Mouse (Mus musculus) midbrain, postnatal 0 days (tissue): ENCODE measurements around the gene Bnc1. TPM values are rescaled to one million over a fixed set of nuclear protein-coding genes. Genes with fewer than 3 reads are reported as not detected.
A peak's percentile ranks its signal among the peaks of the same experiment; 100 is the strongest.

Experiments
- ATAC-seq: fragments of 200-750 bp; cut with Nextera tagmentation; 2 replicates; pipeline ENCODE4 v1.8.0; 2017; ENCODE audit warnings: moderate number of reproducible peaks, mild to moderate bottlenecking, moderate TSS enrichment, moderate library complexity; ENCODE audit not compliant: low FRiP score
- DNase-seq: peaks from one replicate; pipeline ENCODE4 v3.0.0-alpha.2; 2015; ENCODE audit warnings: low spot score
- H3K27ac ChIP-seq: fragments of 300-500 bp; sonication (generic); 2 replicates; pipeline ENCODE4 v1.5.1; 2014; ENCODE audit warnings: low read depth, mild to moderate bottlenecking, low read length, mixed read lengths
- H3K27me3 ChIP-seq: fragments of 300-500 bp; sonication (generic); 2 replicates; pipeline ENCODE4 v1.6.1; 2014; ENCODE audit warnings: low read length, control low read depth, mixed read lengths; ENCODE audit not compliant: insufficient read depth
- H3K36me3 ChIP-seq: fragments of 300-500 bp; sonication (generic); 2 replicates; pipeline ENCODE4 v1.6.1; 2014; ENCODE audit warnings: low read length, control low read depth, mixed read lengths; ENCODE audit not compliant: insufficient read depth
- H3K4me1 ChIP-seq: fragments of 300-500 bp; sonication (generic); 2 replicates; pipeline ENCODE4 v1.6.1; 2014; ENCODE audit warnings: mild to moderate bottlenecking, control low read depth, antibody characterized with exemption, low read length, mixed read lengths; ENCODE audit not compliant: insufficient read depth
- H3K4me2 ChIP-seq: fragments of 300-500 bp; sonication (generic); 2 replicates; pipeline ENCODE4 v1.6.1; 2014; ENCODE audit warnings: low read depth, mild to moderate bottlenecking, low read length, mixed read lengths; ENCODE audit not compliant: poor library complexity, severe bottlenecking
- H3K4me3 ChIP-seq: fragments of 300-500 bp; sonication (generic); 2 replicates; pipeline ENCODE4 v1.5.1; 2014; ENCODE audit warnings: low read depth, mild to moderate bottlenecking, low read length, moderate library complexity
- H3K9ac ChIP-seq: fragments of 300-500 bp; sonication (generic); replicated peaks from 2 replicates; pipeline ENCODE4 v1.6.1; 2014; ENCODE audit warnings: mild to moderate bottlenecking, low read length, moderate library complexity, mixed read lengths; ENCODE audit not compliant: poor library complexity, severe bottlenecking
- H3K9me3 ChIP-seq: fragments of 300-500 bp; sonication (generic); 2 replicates; pipeline ENCODE4 v1.6.1; 2016; ENCODE audit warnings: low read length, control low read depth
- CTCF ChIP-seq: IDR thresholded peaks from 2 replicates; pipeline ENCODE4 v1.5.1; 2016; ENCODE audit warnings: antibody characterized with exemption, mild to moderate bottlenecking
- WGBS: fragments of 180-500 bp; shearing (Covaris S2); extraction: QIAGEN DNeasy Blood & Tissue Kit; methylation state at CpG from one replicate; pipeline ENCODE4 v1.1.7; 2014; 5-methylcytosine and 5-hydroxymethylcytosine counted together
- polyA plus RNA-seq: library from polyadenylated mRNA; unstranded; fragments of >200 nt; fragmentation: Nextera tagmentation; extraction: Ambion mirVana; gene quantifications from 2 replicates; pipeline ENCODE4 v1.2.1, GENCODE M21; 2015
- total RNA-seq: library from RNA; depleted of rRNA; stranded (reverse); fragments of >200 nt; gene quantifications from 2 replicates; pipeline ENCODE4 v1.2.3, GENCODE M21; 2014

Bnc1 gene
- total and polyA plus RNA-seq, 2 experiments from 2014 or later: 0.02 to 0.22 TPM

DNA sequence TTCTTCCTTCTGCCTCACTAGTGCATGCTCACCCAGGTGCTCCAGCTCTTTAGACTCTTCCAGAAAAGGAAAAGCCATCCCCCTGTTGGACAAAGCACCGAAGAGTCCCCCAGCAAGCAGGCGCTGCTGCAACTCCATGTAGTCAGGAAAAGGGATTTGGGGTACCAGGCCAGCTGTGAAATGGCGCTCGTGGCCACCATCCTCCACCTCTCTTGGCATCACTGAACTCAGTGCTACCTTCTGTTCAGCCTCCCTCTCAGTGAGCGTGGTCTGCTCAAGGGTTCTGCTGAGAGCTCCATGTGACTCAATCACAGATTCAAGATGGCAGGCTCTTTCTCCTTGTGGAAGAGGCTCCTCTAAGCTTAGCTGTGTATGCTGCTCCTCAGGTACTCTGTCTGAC lies 18.8 kb downstream of the Bnc1 start:
- Histone ChIP-seq H3K4me1 (no peaks in the 10 kb centered on the region), H3K27ac (no peak overlapping the region), H3K4me2 (no peak overlapping the region), H3K9me3 (no peaks in the 10 kb centered on the region), H3K4me3 (no peak overlapping the region), H3K9ac (no peak overlapping the region), H3K27me3 (no peaks in the 10 kb centered on the region), H3K36me3 (no peaks in the 10 kb centered on the region)
- ATAC-seq: no peak
- TF ChIP-seq CTCF: no peak
- WGBS: 95% methylated on average over 5 of the region's 5 CpGs
- no peak for DNase-seq

DNA sequence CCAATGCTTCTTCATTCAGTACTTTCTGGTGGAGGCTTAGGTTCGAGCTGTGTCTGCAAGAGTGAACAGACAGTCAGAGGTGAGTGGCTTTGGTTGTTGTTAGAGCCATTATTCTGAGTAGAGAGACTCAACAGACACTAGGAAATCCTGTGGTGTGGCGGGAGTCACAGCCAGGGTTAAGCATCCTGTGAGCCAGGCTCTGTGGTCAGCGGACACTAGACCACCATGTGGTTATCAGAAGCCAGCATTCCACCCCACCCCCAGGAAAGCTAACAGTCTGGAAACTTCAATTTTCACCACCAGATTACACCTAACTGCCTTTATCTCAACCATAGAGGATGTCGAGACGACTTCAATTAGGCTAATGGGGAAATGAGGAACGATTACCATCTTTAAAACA lies 23.1 kb downstream of the Bnc1 start:
- DNase-seq (no peak), ATAC-seq (no peak)
- H3K27me3 ChIP-seq: no peaks in the 10 kb centered on the region
- no peaks in the 10 kb centered on the region for H3K36me3 ChIP-seq
- H3K4me2 ChIP-seq: no peak overlapping the region
- TF ChIP-seq CTCF: no peak
- no peaks in the 10 kb centered on the region for H3K4me1 ChIP-seq
- no peak overlapping the region for H3K4me3 ChIP-seq
- H3K27ac ChIP-seq: no peak overlapping the region
- H3K9me3 ChIP-seq: no peaks in the 10 kb centered on the region
- WGBS: 77% methylated on average over 6 of the region's 6 CpGs
- no peak overlapping the region for H3K9ac ChIP-seq

DNA sequence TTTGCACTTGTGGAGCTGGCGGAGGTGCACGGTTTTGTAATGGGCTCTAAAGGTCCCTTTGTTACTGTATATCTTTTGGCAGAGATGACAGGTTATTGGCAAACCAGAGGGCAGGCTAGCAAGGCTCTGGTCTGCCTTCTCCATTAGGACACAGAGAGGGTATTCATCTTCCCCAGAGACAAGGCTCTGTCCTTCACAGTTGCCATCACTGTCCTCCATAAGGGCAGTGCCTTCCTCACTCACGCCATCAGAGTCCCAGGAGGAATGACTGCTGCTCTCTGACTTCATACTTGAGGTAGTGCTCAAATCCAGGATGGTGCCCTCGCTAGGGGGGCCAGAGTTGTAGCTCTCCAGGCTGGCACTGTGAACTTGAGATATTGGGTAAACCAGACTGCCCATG lies 23.6 kb downstream of the Bnc1 start:
- 77% methylated on average over 4 of the region's 4 CpGs for WGBS
- TF ChIP-seq CTCF: no peak
- H3K9me3 ChIP-seq: no peaks in the 10 kb centered on the region
- H3K4me3 ChIP-seq: no peak overlapping the region
- no peak for DNase-seq
- no peak overlapping the region for H3K9ac ChIP-seq
- no peak for ATAC-seq
- no peaks in the 10 kb centered on the region for H3K36me3 ChIP-seq
- H3K27ac ChIP-seq: no peak overlapping the region
- no peaks in the 10 kb centered on the region for H3K4me1 ChIP-seq
- H3K4me2 ChIP-seq: no peak overlapping the region
- no peaks in the 10 kb centered on the region for H3K27me3 ChIP-seq

DNA sequence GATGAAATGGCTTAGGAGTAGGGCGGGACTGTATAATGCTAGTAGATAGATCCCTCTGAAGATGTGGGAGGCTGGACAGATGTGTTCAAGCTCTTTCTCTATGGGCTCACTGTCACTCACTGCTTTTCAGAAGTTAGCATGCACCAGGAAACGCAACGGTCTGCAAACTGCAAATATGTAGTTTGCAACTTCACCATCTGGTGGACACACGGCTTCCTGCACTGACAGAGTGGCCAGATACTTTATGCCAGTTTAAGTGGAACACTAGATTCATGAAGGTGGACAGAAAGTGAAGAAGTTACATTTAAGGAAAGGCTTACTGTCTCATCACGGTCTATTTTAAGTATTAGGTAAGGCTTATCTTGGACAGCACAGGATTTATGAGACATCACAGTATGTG lies 25.9 kb downstream of the Bnc1 start:
- DNase-seq: no peak
- Histone ChIP-seq H3K4me2 (no peak overlapping the region), H3K9ac (no peak overlapping the region), H3K27ac (no peak overlapping the region), H3K9me3 (no peaks in the 10 kb centered on the region), H3K27me3 (no peaks in the 10 kb centered on the region), H3K4me1 (no peaks in the 10 kb centered on the region), H3K36me3 (no peaks in the 10 kb centered on the region), H3K4me3 (no peak overlapping the region)
- TF ChIP-seq CTCF: peak; percentile 56
- 76% methylated on average over 5 of the region's 5 CpGs for WGBS
- ATAC-seq: no peak

DNA sequence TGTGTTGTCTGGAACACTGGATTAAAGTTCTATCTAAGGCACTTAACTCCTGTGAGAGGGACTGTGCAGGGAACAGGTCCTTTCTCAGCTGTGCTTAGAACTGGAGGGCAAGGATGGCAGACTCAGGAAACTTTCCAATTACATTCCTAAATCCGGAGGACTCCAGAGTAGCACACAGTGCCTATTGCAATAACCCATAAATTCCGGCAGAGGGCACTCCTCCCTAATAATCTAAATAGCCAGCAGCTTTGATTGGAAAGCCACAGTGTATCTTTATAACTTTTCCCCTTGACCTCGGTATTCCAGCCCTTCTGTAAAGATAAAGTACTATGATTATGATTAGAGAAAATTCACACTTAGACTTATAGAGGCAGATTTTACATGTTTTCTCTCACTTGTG lies 32.4 kb downstream of the Bnc1 start:
- Histone ChIP-seq H3K27me3 (no peaks in the 10 kb centered on the region; the same call in 1 of the 2 replicates), H3K4me3 (no peak overlapping the region), H3K4me2 (no peak overlapping the region), H3K4me1 (no peaks in the 10 kb centered on the region), H3K27ac (no peak overlapping the region), H3K36me3 (no peaks in the 10 kb centered on the region), H3K9ac (no peak overlapping the region), H3K9me3 (no peaks in the 10 kb centered on the region)
- DNase-seq: peak; percentile 72
- 4% methylated on average over 3 of the region's 3 CpGs for WGBS
- no peak for ATAC-seq
- TF ChIP-seq CTCF: peak; percentile 92

DNA sequence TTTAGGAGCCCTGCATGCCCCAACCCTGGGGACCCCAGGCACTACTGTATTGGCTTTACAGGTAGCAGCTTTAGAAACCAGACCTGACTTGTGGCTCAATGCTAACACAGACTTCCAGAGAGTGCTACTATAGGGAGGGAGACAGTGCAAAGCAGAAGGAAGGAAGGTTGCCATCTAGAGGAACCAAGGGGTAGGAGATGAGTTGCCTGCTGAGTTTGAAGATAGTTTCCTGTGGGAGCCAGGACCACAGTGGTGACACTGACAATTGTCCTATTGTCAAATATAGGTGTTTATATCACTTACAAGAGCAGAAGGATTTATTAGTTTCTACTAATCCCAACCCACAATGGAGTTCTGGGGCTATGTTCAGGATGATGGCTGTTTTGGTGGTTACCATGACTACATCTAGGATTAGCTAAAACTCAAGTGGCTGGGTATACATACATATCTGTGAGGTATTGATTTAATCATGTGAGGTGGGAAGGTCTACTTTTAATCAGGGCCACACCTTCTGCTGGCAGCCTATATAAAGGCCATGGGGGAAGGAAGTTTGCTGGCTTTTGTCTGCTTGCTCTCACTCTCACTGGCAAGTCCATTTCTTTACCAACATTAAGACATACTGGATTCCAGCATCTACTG lies 37.8 kb downstream of the Bnc1 start:
- Histone ChIP-seq H3K4me2 (no peak overlapping the region), H3K4me3 (no peak overlapping the region), H3K27ac (no peak overlapping the region), H3K9me3 (no peaks in the 10 kb centered on the region), H3K9ac (no peak overlapping the region), H3K27me3 (no peaks in the 10 kb centered on the region; the same call in 1 of the 2 replicates), H3K36me3 (no peaks in the 10 kb centered on the region), H3K4me1 (no peaks in the 10 kb centered on the region)
- peak; percentile 48 for DNase-seq
- peak; percentile 74 for TF ChIP-seq CTCF
- ATAC-seq: peak; percentile 47; the same call in 1 of the 2 replicates
